1 mouse cellular context compared by ENCODE assay signal in genomic region chr2:180582481-180583153, GRCm38 (mm10).
A peak's percentile ranks its signal among the peaks of the same experiment; 100 is the strongest.
TF ChIP-seq lines count a peak whose summit lies in the region.

No protein-coding gene starts in this region.

TF ChIP-seq in CH12.LX, 34 proteins besides CTCF, POLR2A, EP300 and RAD21 (continued from another document):
- TF ChIP-seq ZNF384 (IDR thresholded peaks at IDR 0.05; ENCODE audit: low read depth, low read length) (no peak; the same call in 1 of the 2 replicates), E2F4 (IDR thresholded peaks at IDR 0.05; ENCODE audit: insufficient replicate concordance, low read depth, low read length) (peak; percentile 42; the same call in 1 of the 2 replicates), ELF1 (IDR thresholded peaks at IDR 0.05; ENCODE audit: low read depth, low read length) (peak; percentile 94), SIN3A (IDR thresholded peaks at IDR 0.05; ENCODE audit: low read length) (peak; percentile 89; the same call in 1 of the 2 replicates), IRF4 (IDR thresholded peaks at IDR 0.05; ENCODE audit: low read depth, low read length) (peak; percentile 74; the same call in 1 of the 2 replicates), MAX (IDR thresholded peaks at IDR 0.05; ENCODE audit: low read length) (peak; percentile 91), JUN (IDR thresholded peaks at IDR 0.05; ENCODE audit: insufficient read depth, low read depth, low read length) (0 out of 2 replicates have a peak, but pooled peaks have one; percentile 14), JUND (conservative IDR thresholded peaks at IDR 0.05; ENCODE audit: low read depth, low read length) (no peak), GABPA (IDR thresholded peaks at IDR 0.05; ENCODE audit: insufficient replicate concordance, low read depth, low read length) (no peak), CHD1 (IDR thresholded peaks at IDR 0.05; ENCODE audit: low read depth, low read length) (no peak), SMC3 (IDR thresholded peaks at IDR 0.05; ENCODE audit: low read depth, low read length) (peak; percentile 86), TBP (conservative IDR thresholded peaks at IDR 0.05; ENCODE audit: low read depth, low read length) (peak; percentile 87), TCF12 (IDR thresholded peaks at IDR 0.05; ENCODE audit: low read depth, low read length) (peak; percentile 77), MAFK (IDR thresholded peaks at IDR 0.05; ENCODE audit: insufficient replicate concordance, low read length) (no peak), RCOR1 (conservative IDR thresholded peaks at IDR 0.05; ENCODE audit: low read depth, low read length) (0 out of 2 replicates have a peak, but pooled peaks have one; percentile 71), MXI1 (IDR thresholded peaks at IDR 0.05; ENCODE audit: low read depth, low read length) (peak; percentile 81), NELFE (IDR thresholded peaks at IDR 0.05; ENCODE audit: low read depth, low read length) (peak; percentile 88), MAZ (IDR thresholded peaks at IDR 0.05; ENCODE audit: low read depth, low read length) (no peak; the same call in 1 of the 2 replicates), KAT2A (IDR thresholded peaks at IDR 0.05; ENCODE audit: insufficient replicate concordance, low read length) (0 out of 2 replicates have a peak, but pooled peaks have one; percentile 41), MEF2A (IDR thresholded peaks at IDR 0.05; ENCODE audit: borderline replicate concordance, low read depth, low read length) (peak; percentile 77; the same call in 1 of the 2 replicates), PAX5 (IDR thresholded peaks at IDR 0.05; ENCODE audit: low read length) (no peak), ZMIZ1 (IDR thresholded peaks at IDR 0.05; ENCODE audit: low read depth, low read length) (peak; percentile 80), USF2 (conservative IDR thresholded peaks at IDR 0.05; ENCODE audit: low read depth, low read length) (no peak), ZKSCAN1 (IDR thresholded peaks at IDR 0.05; ENCODE audit: borderline replicate concordance, low read depth, low read length) (no peak), MYC (IDR thresholded peaks at IDR 0.05; ENCODE audit: low read depth, low read length) (peak; percentile 84), CHD2 (IDR thresholded peaks at IDR 0.05; ENCODE audit: low read length) (peak; percentile 45; the same call in 1 of the 2 replicates), HCFC1 (IDR thresholded peaks at IDR 0.05; ENCODE audit: low read depth, low read length) (peak; percentile 78), POLR2AphosphoS2 (IDR thresholded peaks at IDR 0.05; ENCODE audit: low read depth, low read length) (peak; percentile 51; the same call in 1 of the 2 replicates), ETS1 (conservative IDR thresholded peaks at IDR 0.05; ENCODE audit: low read depth, low read length) (peak; percentile 42; the same call in 1 of the 2 replicates), UBTF (IDR thresholded peaks at IDR 0.05; ENCODE audit: low read depth, low read length) (peak; percentile 89; the same call in 1 of the 2 replicates)
TF ChIP-seq in CH12.LX: peak in this region for 23.
